Mouse (Mus musculus) G1E (cell line): Measurements from ENCODE around the gene Fancd2.

Experiments used
- CTCF ChIP-seq: IDR thresholded peaks from 2 replicates; pipeline ENCODE4 v1.5.1; 2012; ENCODE audit warnings: low read depth, low read length, inconsistent platforms, mixed read lengths
- GATA1 ChIP-seq: IDR thresholded peaks from 2 replicates; pipeline ENCODE4 v1.6.1; 2012; ENCODE audit warnings: borderline replicate concordance, low read length, inconsistent platforms, mixed read lengths

- no peak for TF ChIP-seq GATA1
- TF ChIP-seq CTCF, result no peak
Observed at GRCm38 (mm10) chr6:113643021-113643420, 111.5 kb downstream of the Fancd2 start.
